Mouse (Mus musculus) heart, embryonic 11.5 days (tissue): ENCODE measurements around the gene Ckap2. TPM values are rescaled to one million over a fixed set of nuclear protein-coding genes. Genes with fewer than 3 reads are reported as not detected.

Experiments
- ATAC-seq: fragments of 200-750 bp; cut with Nextera tagmentation; replicated peaks from 2 replicates; pipeline ENCODE4 v1.8.0; 2017; ENCODE audit warnings: moderate library complexity; ENCODE audit not compliant: insufficient number of reproducible peaks, low FRiP score, low TSS enrichment
- H3K27ac ChIP-seq: fragments of 300-500 bp; sonication (generic); 2 replicates; pipeline ENCODE4 v1.5.1; 2014; ENCODE audit warnings: mild to moderate bottlenecking, low read depth, low read length
- H3K27me3 ChIP-seq: fragments of 300-500 bp; sonication (generic); 2 replicates; pipeline ENCODE4 v1.6.1; 2014; ENCODE audit warnings: mild to moderate bottlenecking, low read length, mixed read lengths; ENCODE audit not compliant: control insufficient read depth, insufficient read depth
- H3K36me3 ChIP-seq: fragments of 300-500 bp; sonication (generic); 2 replicates; pipeline ENCODE4 v1.6.1; 2014; ENCODE audit warnings: mild to moderate bottlenecking, low read length, moderate library complexity, mixed read lengths; ENCODE audit not compliant: control insufficient read depth, insufficient read depth
- H3K4me1 ChIP-seq: fragments of 300-500 bp; sonication (generic); 2 replicates; pipeline ENCODE4 v1.6.1; 2014; ENCODE audit warnings: low read length; ENCODE audit not compliant: control insufficient read depth, insufficient read depth
- H3K4me2 ChIP-seq: fragments of 300-500 bp; sonication (generic); 2 replicates; pipeline ENCODE4 v1.6.1; 2014; ENCODE audit warnings: mild to moderate bottlenecking, moderate library complexity
- H3K4me3 ChIP-seq: fragments of 300-500 bp; sonication (generic); 2 replicates; pipeline ENCODE4 v1.5.1; 2014; ENCODE audit warnings: low read depth, low read length
- H3K9ac ChIP-seq: fragments of 300-500 bp; sonication (generic); 2 replicates; pipeline ENCODE4 v1.6.1; 2014; ENCODE audit warnings: mild to moderate bottlenecking, low read depth, low read length, moderate library complexity
- H3K9me3 ChIP-seq: fragments of 300-500 bp; sonication (generic); replicated peaks from 2 replicates; pipeline ENCODE4 v1.6.1; 2016; ENCODE audit warnings: low read length; ENCODE audit not compliant: control insufficient read depth
- WGBS: fragments of 180-500 bp; shearing (Covaris S2); extraction: QIAGEN DNeasy Blood & Tissue Kit; methylation state at CpG from one replicate; pipeline ENCODE4 v1.1.7; 2014; ENCODE audit not compliant: insufficient replicate concordance; 5-methylcytosine and 5-hydroxymethylcytosine counted together
- polyA plus RNA-seq: library from polyadenylated mRNA; unstranded; fragments of >200 nt; fragmentation: Nextera tagmentation; extraction: Ambion mirVana; gene quantifications from 2 replicates; pipeline ENCODE4 v1.2.1, GENCODE M21; 2014

Gene Ckap2
- polyA plus RNA-seq, 1 experiment from 2014 or later: 37.4 TPM

- no peak for ATAC-seq
- H3K27ac ChIP-seq: no peak overlapping the region
- peaks cover 3% of the 10 kb centered on the region; the same call in 1 of the 2 replicates for H3K4me1 ChIP-seq
- H3K27me3 ChIP-seq: no peaks in the 10 kb centered on the region
- H3K4me2 ChIP-seq: no peak overlapping the region
- H3K9ac ChIP-seq: no peak overlapping the region
- 91% methylated on average over 6 of the region's 6 CpGs for WGBS
- no peak overlapping the region for H3K4me3 ChIP-seq
- peaks cover 2% of the 10 kb centered on the region; the same call in 1 of the 2 replicates for H3K9me3 ChIP-seq
- H3K36me3 ChIP-seq: peaks cover 10% of the 10 kb centered on the region
These were observed 12.3 kb upstream of the Ckap2 start for GRCm38 (mm10) chr8:22197914-22198313.

GRCm38 (mm10) chr8:22193432-22194010, 7.9 kb upstream of the Ckap2 start:
- 15% methylated on average over 12 of the region's 12 CpGs for WGBS
- peaks cover 3% of the 10 kb centered on the region; the same call in 1 of the 2 replicates for H3K4me1 ChIP-seq
- no peaks in the 10 kb centered on the region for H3K9me3 ChIP-seq
- H3K36me3 ChIP-seq: no peaks in the 10 kb centered on the region
- no peaks in the 10 kb centered on the region for H3K27me3 ChIP-seq
- H3K9ac ChIP-seq: peak overlapping the region; percentile 96
- H3K27ac ChIP-seq: peak overlapping the region; percentile 99
- H3K4me2 ChIP-seq: peak overlapping the region; percentile 85
- ATAC-seq: no peak
- peak overlapping the region; percentile 80 for H3K4me3 ChIP-seq

- WGBS: under 1% methylated on average over 67 of the region's 73 CpGs
- Histone ChIP-seq H3K9ac (peak within 1 kb of the TSS; percentile 96), H3K4me1 (peaks cover 3% of the 10 kb centered on the region; the same call in 1 of the 2 replicates), H3K4me2 (peak within 1 kb of the TSS; percentile 85), H3K36me3 (no peaks in the 10 kb centered on the region), H3K4me3 (peak within 1 kb of the TSS; percentile 80), H3K27me3 (no peaks in the 10 kb centered on the region), H3K27ac (peak within 1 kb of the TSS; percentile 99), H3K9me3 (no peaks in the 10 kb centered on the region)
- ATAC-seq: peak; percentile 93
These were observed 7.2 kb upstream of the Ckap2 start, which contains the start of gene Vps36 for GRCm38 (mm10) chr8:22192660-22193431. Gene Vps36, plus strand, starts transcription at chr8:22192809.

GRCm38 (mm10) chr8:22184884-22185283, 735 bp downstream of the Ckap2 start:
- Histone ChIP-seq H3K27me3 (no peaks in the 10 kb centered on the region), H3K4me1 (peaks cover 10% of the 10 kb centered on the region), H3K4me2 (peak overlapping the region; percentile 90), H3K9me3 (no peaks in the 10 kb centered on the region), H3K4me3 (peak overlapping the region; percentile 82), H3K9ac (peak overlapping the region; percentile 52; the same call in 1 of the 2 replicates), H3K27ac (peak overlapping the region; percentile 92; the same call in 1 of the 2 replicates), H3K36me3 (no peaks in the 10 kb centered on the region)
- peak; percentile 62 for ATAC-seq
- 1% methylated on average over 3 of the region's 3 CpGs for WGBS

- Histone ChIP-seq H3K36me3 (peaks cover 34% of the 10 kb centered on the region), H3K9ac (no peak overlapping the region)
- WGBS: 95% methylated on average over 7 of the region's 7 CpGs
These were observed 9.7 kb downstream of the Ckap2 start for GRCm38 (mm10) chr8:22175966-22176365.

GRCm38 (mm10) chr8:22169167-22169566, 16.5 kb downstream of the Ckap2 start:
- WGBS: 95% methylated on average over 5 of the region's 5 CpGs
- H3K9ac ChIP-seq: no peak overlapping the region
- no peaks in the 10 kb centered on the region for H3K9me3 ChIP-seq
- peaks cover 15% of the 10 kb centered on the region for H3K36me3 ChIP-seq
- H3K4me1 ChIP-seq: no peaks in the 10 kb centered on the region; the same call in 1 of the 2 replicates
- no peak overlapping the region for H3K4me3 ChIP-seq
- H3K4me2 ChIP-seq: no peak overlapping the region
- H3K27me3 ChIP-seq: no peaks in the 10 kb centered on the region
- no peak for ATAC-seq
- no peak overlapping the region for H3K27ac ChIP-seq

More at GRCm38 (mm10) chr8:22175966-22176365, 9.7 kb downstream of the Ckap2 start:
- H3K27me3 ChIP-seq: no peaks in the 10 kb centered on the region
- no peak for ATAC-seq
- no peak overlapping the region for H3K4me2 ChIP-seq
- no peaks in the 10 kb centered on the region for H3K4me1 ChIP-seq
- H3K9me3 ChIP-seq: no peaks in the 10 kb centered on the region
- H3K27ac ChIP-seq: no peak overlapping the region
- H3K4me3 ChIP-seq: no peak overlapping the region

DNA sequence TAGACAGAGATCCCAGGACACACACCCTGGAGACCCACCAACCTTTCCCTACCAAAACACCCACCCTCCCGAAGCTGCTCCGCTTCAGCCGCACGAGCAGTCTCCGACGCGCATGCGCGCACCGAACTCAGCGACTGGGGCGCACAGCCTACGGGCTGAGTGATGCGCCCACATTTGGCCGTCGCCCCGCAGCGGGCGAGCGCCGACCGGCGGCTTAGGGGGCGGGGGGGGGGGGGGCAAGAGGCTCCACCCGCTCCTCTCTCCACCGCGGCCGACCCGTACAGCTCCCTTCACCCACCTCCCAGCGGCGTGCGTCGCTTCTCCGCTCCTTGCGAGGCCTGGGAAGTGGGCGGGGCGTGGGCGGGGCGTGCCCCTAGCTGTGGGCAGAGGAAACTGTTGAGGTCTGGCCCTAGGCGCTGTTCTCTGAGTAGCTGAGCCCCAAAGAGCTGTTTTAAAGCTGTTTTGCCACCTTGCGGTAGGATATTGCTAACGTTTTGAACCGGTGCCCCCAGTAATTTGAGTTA, 19.5 kb downstream of the Ckap2 start, which contains the start of gene Nek3:
Nek3 (minus strand) TSS at position 356 of the 524 bp plus-strand sequence.
- Histone ChIP-seq H3K4me1 (no peaks in the 10 kb centered on the region; the same call in 1 of the 2 replicates), H3K27ac (no peak within 1 kb of the TSS), H3K4me3 (peak within 1 kb of the TSS; percentile 55), H3K9me3 (no peaks in the 10 kb centered on the region), H3K9ac (peak within 1 kb of the TSS; percentile 61), H3K4me2 (peak within 1 kb of the TSS; percentile 68), H3K27me3 (no peaks in the 10 kb centered on the region), H3K36me3 (peaks cover 9% of the 10 kb centered on the region; the same call in 1 of the 2 replicates)
- under 1% methylated on average over 39 of the region's 43 CpGs for WGBS
- ATAC-seq: peak; percentile 99

GRCm38 (mm10) chr8:22165251-22166079, 20.2 kb downstream of the Ckap2 start:
- WGBS: 55% methylated on average over 10 of the region's 10 CpGs
- Histone ChIP-seq H3K4me3 (peak overlapping the region; percentile 55), H3K27me3 (no peaks in the 10 kb centered on the region), H3K4me2 (peak overlapping the region; percentile 68), H3K9ac (peak overlapping the region; percentile 61), H3K9me3 (no peaks in the 10 kb centered on the region), H3K4me1 (no peaks in the 10 kb centered on the region; the same call in 1 of the 2 replicates), H3K36me3 (peaks cover 8% of the 10 kb centered on the region; the same call in 1 of the 2 replicates), H3K27ac (no peak overlapping the region)
- no peak for ATAC-seq
